Mouse (Mus musculus): ENCODE measurements around the gene Ccl17. TPM values are rescaled to one million over a fixed set of nuclear protein-coding genes. Genes with fewer than 3 reads are reported as not detected.

Gene Ccl17
- total RNA-seq, 2 experiments from 2014 or later, result not detected

DNA sequence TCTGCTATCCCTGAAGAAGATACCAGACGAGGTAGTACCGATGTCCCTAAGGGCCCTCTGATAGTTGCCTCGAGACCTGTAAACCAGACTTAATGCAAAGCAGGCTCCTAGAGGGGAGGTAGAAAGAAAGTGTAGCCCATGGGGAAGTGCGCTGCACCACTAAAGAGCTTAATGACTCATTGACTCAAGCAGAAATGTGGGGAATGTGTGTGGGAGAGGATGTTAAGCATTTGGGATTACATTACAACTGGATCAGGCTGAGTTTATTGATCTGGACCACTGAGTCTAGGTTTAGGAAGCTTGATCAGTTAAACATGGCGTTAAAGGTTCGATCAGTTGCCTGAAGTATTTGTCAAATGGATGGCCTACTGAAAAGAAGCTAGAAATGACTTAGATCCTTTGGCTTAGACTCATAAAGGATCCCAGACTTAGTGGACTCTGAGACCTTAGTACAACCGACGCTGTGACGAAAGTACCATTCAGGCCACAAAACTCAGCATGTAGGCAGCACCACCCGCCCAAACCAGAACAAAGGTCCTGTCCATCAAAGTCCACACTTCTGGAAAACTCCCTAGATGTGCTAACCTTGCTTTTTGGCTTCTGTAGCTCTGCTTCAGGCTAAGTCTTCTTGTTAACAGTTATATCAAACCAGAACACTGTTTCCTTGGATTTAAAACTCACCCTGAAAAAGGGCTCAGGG lies 20.8 kb upstream of the Ccl17 start:
- DNase-seq, result no peak

GRCm38 (mm10) chr8:94794368-94794767 lies 15.9 kb upstream of the Ccl17 start:
- DNase-seq, result no peak

DNA sequence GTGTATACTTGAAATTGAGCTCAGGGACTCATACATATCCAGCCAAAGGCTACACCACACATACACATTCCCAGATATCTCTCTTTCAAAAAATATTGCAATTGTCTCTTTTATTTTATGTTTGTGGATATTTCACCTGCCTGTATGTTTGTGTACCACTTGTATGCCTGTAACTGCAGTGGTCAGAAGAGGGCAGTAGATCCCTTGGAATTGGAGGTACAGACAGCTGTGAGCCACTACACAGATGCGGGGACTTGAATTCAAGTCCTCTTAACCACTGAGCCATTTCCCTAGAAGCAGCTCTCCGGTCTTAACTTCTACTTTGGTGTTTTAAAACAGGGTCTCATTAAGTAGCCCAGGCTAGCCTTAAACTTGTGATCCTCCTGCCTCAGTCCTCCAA lies 15.5 kb upstream of the Ccl17 start:
- no peak for DNase-seq

DNA sequence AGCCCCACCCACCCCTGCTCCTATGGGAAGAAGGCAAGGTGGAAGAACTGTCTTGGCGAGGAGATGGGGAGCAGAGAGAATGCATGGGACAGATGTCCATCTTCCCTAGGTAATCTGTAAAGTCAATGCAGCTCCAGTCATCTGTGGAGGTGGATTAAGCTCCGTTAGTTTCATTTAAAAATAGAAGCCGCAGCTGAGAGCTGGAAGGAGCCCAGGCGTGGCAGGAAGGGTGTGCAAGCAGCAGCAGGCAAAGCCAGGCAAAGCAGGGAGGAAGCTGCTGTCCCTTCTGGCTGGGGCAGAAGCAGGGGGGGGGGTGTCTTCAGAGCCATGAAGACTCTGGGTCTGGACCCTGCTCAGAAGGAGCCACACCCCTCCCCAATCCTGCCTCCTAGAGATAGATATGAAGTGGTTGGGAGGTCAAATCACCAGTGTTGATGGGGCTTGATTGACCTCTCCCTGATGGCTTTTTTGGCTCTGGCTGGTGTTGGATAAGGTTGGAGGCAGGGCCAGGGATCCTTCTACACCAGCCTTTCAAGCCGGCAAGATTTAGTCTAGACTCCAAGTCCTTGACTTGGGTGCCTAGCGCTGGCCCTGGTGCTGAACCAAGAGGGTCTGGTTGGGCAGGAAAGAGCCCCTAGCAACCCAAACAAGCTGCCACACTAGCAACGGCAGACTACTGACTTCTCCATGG lies 9.8 kb upstream of the Ccl17 start:
- DNase-seq, result peak; percentile 28

DNA sequence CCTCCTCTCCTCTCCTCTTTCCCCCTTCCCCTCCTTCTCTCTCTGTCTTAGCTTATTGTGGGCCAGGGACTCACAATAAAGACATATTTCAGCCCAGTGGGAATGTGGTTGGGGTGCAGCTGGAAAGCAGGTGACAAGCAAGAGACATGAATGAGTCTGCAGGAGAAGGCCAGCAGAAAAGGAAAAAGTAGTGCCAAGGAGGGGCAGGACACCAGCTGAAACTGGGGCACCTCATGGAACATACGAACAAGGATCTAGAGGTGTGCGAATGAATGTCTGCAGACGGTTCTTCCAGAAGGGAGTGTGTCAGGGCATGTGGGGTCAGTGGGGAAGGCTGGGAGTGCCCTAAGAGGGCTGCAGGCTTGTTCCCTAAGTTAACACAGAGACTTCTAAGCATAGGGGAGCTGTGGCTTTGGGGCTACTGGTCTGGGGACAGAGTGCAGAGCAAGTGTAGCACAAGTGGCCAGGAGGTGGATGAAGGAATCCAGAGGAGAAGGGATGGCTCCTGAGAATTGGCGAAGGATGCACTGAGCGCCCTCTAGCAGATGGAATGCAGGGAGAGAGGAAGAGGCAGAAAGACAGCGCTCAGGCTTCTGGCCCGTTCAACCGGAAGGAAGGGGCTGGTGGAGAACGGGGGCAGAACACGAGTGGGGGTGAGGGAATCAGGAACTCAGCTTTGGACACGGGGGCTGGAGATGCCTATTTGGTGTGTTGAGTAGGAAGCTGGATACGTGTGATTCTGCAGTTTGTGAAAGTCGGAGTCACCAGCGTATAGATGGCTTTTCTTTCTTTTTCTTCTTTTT lies 8.8 kb upstream of the Ccl17 start:
- DNase-seq, result no peak

DNA sequence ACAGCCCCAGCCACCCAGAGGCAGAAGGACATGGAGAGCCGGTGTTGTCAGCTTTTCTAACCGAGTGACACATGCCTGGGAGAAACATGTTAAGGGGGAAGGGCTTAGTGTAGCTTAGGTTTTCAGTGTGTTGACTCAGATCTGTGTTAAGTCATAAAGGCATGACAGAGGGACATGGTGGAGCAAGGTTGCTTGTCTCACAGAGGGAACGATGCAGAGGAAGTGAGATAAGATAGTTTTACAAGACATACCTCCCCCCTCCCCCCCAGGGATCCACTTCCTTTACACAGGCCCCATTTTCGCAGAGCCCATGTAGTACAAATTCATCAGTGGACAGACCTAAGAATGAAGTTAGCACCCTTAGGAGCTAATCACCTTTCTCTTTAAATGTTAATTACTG lies 7.9 kb upstream of the Ccl17 start:
- no peak for DNase-seq

DNA sequence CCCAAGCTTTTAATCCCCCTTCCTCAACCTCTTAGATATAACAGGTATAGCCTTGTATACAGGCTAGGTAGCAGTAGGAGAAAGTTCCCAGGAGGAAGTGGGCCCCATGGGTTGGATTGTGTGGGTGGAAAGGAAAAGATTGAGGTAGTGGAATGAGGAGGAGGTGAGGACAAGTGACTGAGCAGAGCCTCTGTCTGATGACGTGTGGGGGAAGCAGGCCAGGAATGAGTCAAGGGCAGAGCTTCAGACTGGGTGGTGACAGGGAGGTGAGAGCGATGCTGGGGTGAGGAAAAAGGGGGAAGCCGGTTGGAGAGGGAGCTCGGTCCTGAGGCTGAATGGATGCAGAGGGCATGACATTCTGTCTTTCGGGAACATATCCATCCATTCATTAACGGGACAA lies 6.7 kb upstream of the Ccl17 start:
- no peak for DNase-seq

GRCm38 (mm10) chr8:94804546-94805340 lies 5.5 kb upstream of the Ccl17 start:
- no peak for DNase-seq

DNA sequence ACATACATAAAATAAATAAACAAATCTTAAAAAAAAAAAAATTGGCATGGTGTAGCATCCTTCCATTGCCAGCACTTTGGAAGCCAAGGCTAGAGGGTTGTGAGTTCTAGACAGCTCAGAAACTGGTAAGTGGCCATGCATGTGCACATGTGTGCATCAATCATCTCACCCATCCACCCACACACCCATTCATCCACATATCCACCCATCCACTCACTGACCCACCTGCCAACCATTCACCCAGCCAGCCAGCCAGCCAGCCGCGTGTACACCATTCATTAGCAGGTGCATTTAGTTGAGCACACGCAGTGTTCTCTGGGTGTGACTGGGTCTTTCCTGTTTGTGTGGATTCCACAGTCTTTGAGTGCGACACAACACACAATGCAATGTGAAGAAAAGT lies 4.4 kb upstream of the Ccl17 start:
- DNase-seq, result no peak

DNA sequence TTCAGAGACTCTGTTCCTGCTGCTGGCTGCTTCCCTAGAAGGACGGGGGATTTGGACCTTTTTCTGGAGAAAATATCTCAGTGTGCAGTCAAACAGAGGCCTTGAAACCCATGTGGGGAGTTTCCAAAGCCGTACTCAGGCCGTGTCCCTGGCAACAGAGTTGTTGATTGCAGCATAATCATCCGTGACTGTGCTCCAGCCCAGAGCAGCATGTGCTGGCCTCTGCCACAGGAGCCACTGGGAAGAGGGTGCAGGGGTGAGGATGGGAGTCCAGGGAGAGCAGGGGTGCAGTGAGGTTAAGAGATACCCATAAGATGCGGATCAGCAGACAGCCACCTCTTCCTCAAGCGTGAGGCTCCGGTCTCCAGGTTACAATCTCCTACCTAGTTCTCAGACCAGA lies 2.7 kb upstream of the Ccl17 start:
- DNase-seq, result no peak

- no peak for DNase-seq
Observed at GRCm38 (mm10) chr8:94808372-94808771, 1.9 kb upstream of the Ccl17 start.

DNA sequence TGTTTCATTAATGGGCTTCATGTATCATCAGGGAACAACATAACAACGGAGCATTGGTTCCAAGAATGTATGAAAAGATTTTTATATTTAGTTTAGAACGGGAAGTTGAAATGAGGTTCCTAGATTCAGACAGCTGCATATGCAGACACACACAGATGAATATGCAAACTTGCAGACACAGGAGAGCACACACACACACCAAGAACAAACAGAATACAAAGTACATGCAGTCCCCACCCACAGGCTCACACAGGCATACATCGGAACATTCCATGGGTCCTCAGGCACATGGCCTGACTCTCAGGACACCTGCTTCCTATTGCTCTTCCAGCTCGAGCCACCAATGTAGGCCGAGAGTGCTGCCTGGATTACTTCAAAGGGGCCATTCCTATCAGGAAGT lies 602 bp downstream of the Ccl17 start:
- no peak for DNase-seq

DNA sequence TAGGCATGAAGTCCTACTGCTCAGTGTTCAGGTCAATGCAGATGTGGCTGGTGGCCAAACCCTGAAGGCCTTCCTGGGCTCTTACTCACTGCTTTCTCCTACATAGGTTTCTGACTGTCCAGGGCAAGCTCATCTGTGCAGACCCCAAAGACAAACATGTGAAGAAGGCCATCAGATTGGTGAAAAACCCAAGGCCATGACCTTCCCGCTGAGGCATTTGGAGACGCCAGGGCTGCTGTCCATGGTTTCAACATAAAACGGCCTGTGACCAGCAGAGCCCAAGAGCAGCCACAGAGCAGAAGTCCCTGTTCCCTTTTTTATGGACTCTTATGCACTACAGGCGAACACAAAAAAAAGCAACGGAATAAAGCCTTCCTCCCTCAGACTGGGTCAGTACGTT lies 1.4 kb downstream of the Ccl17 start:
- no peak for DNase-seq

GRCm38 (mm10) chr8:94812645-94813098 lies 2.4 kb downstream of the Ccl17 start:
- DNase-seq, result peak; percentile 83

GRCm38 (mm10) chr8:94814556-94814955 lies 4.3 kb downstream of the Ccl17 start:
- no peak for DNase-seq

DNA sequence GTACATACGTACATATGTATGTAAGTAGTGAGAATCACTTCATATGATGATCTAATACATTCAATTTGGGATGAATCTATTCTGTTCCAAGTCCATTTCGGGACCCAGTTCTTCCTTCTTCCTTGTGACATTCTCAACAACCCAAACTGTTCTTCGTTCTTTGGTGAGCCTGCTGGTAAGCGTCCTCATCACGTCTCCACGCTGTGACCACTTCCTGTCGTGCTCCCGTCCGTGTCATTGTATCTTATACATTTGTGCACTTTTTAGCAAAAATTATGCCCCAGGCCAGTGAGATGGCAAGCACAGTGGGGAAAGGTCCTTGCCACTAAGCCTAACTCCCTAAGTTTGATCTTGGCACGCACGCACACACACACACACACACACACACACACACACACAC lies 7.7 kb downstream of the Ccl17 start:
- DNase-seq, result no peak

DNA sequence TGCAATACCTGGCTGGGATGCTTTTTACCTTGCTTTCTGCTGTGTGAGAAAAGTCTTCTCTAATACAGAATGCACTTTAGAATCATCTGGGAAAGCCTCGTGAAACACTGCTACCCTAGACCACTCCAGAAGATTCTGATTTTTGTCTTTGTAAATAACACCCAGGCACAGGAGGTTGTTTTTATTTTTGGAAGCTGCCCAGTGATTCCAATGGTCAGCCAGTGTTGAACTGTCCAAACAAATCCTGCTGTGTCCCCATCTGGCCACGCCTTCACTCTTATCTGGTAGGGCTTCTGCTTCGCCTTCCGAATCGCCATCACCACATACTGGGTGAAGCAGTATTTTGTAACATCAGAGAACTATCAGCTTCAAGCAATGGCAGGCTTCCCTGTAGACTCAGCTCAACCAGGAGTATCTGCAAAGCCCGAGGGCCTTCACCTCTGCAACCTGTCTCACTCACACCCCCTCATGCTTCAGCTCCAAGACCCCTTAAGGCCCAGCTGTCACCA lies 9.5 kb downstream of the Ccl17 start:
- DNase-seq, result no peak

DNA sequence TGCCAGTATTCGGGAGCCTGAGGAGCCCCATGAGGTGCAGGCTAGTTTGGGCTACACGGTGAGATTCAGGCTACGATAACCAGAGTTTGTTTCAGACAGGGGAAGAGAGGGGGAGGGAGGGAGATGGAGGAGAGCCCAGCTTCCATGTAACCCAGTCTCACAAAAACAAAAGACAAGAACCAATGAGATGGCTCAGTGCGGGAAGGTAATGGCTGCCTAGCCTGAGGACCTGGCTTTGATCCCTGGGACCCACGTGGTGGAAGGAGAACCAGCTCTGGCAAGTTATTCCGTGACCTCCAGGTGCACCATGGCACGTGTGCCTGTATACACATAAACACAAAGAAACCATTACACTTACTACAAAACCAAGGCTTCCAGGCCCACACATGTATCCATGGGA lies 10.3 kb downstream of the Ccl17 start:
- no peak for DNase-seq

- DNase-seq, result no peak
Observed at GRCm38 (mm10) chr8:94821381-94821780, 11.1 kb downstream of the Ccl17 start.

- DNase-seq, result peak; percentile 56
Observed at GRCm38 (mm10) chr8:94822637-94823560, 12.6 kb downstream of the Ccl17 start.

DNA sequence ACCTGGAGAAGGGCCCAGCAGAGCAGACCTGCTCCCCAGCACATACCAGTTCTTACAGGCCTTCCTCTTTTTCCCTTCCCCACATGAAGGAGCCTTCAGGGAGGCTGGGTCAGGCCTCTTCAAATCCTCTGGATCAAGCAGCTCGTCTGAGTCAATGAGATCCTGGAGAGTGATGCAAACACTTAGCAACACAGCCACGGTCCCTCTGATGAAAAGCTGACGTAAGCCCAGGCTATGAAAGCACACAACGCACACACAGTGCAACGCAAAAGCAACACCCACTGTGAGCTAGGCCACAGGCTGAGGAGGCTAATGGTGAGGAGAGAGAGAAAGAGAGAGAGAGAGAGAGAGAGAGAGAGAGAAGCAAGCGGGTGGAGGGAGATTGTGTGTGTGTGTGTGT lies 14.9 kb downstream of the Ccl17 start:
- DNase-seq, result no peak
